Mouse (Mus musculus) CH12.LX (cell line): Measurements from ENCODE around the gene Podxl2. TPM values are rescaled to one million over a fixed set of nuclear protein-coding genes. Genes with fewer than 3 reads are reported as not detected.

Experiments
- DNase-seq: peaks from one replicate; pipeline ENCODE4 v3.0.0-alpha.2; 2013; ENCODE audit errors: extremely low read depth
- H3K27ac ChIP-seq: 2 replicates; pipeline ENCODE4 v1.5.1; 2012; ENCODE audit warnings: low read depth, mild to moderate bottlenecking, control low read depth, moderate library complexity; ENCODE audit not compliant: insufficient read depth
- H3K27me3 ChIP-seq: replicated peaks from 2 replicates; pipeline ENCODE3; 2012; ENCODE audit warnings: inconsistent platforms
- H3K36me3 ChIP-seq, 2 experiments: replicated peaks in 1 of 2; 2 replicates each; pipeline versions ENCODE3 to v1.6.1; 2012; ENCODE audit warnings: inconsistent platforms in 1 of 2, low read length in 1 of 2, mild to moderate bottlenecking in 1 of 2, mixed read lengths in 1 of 2, moderate library complexity in 1 of 2; ENCODE audit not compliant: control insufficient read depth in 1 of 2, insufficient read depth in 1 of 2
- H3K4me1 ChIP-seq, 2 experiments: 2 replicates each; pipeline ENCODE4 v1.6.1; 2012; ENCODE audit warnings: inconsistent platforms in 1 of 2, moderate library complexity in 1 of 2; ENCODE audit not compliant: insufficient read depth in 2 of 2, control insufficient read depth in 1 of 2
- H3K4me2 ChIP-seq: 2 replicates; pipeline ENCODE4 v1.6.1; 2012; ENCODE audit warnings: low read depth, mild to moderate bottlenecking, control low read depth; ENCODE audit not compliant: poor library complexity, insufficient read depth, severe bottlenecking
- H3K4me3 ChIP-seq, 3 experiments: fragments of 150-350 bp in 1 of 3; sonication (generic) in 1 of 3; replicated peaks in 1 of 3; 2 replicates each; pipeline versions ENCODE3 to v1.5.1; 2011 to 2012; ENCODE audit warnings: low read depth in 2 of 3, low read length in 2 of 3, mild to moderate bottlenecking in 2 of 3, moderate library complexity in 2 of 3, control low read depth in 1 of 3, improper control_type of control experiment in 1 of 3, inconsistent platforms in 1 of 3, mixed read lengths in 1 of 3; ENCODE audit not compliant: poor library complexity in 1 of 3
- H3K79me2 ChIP-seq: replicated peaks from 2 replicates; pipeline ENCODE4 v1.6.1; 2012; ENCODE audit warnings: mild to moderate bottlenecking, moderate library complexity; ENCODE audit not compliant: control insufficient read depth, poor library complexity, insufficient read depth, severe bottlenecking; ENCODE audit errors: extremely low read depth
- H3K9ac ChIP-seq: 2 replicates; pipeline ENCODE4 v1.6.1; 2012; ENCODE audit warnings: low read depth, mild to moderate bottlenecking, control low read depth, moderate library complexity; ENCODE audit not compliant: insufficient read depth
- H3K9me3 ChIP-seq: replicated peaks from 2 replicates; pipeline ENCODE3; 2012; ENCODE audit warnings: low read length, inconsistent platforms, mixed read lengths
- CHD1 ChIP-seq: IDR thresholded peaks from 2 replicates; pipeline ENCODE4 v1.6.1; 2012; ENCODE audit warnings: low read depth, low read length, improper control_type of control experiment, inconsistent platforms
- CHD2 ChIP-seq: IDR thresholded peaks from 2 replicates; pipeline ENCODE4 v1.6.1; 2011; ENCODE audit warnings: low read length, improper control_type of control experiment
- ELF1 ChIP-seq: IDR thresholded peaks from 2 replicates; pipeline ENCODE4 v1.6.1; 2014; ENCODE audit warnings: low read depth, mild to moderate bottlenecking, inconsistent platforms, low read length, improper control_type of control experiment
- ETS1 ChIP-seq: conservative IDR thresholded peaks from 2 replicates; pipeline ENCODE4 v1.6.1; 2012; ENCODE audit warnings: low read depth, mild to moderate bottlenecking, inconsistent platforms, low read length, improper control_type of control experiment, moderate library complexity
- GABPA ChIP-seq: IDR thresholded peaks from 2 replicates; pipeline ENCODE4 v1.6.1; 2012; ENCODE audit warnings: low read depth, low read length, improper control_type of control experiment, inconsistent platforms; ENCODE audit not compliant: insufficient replicate concordance
- HCFC1 ChIP-seq: IDR thresholded peaks from 2 replicates; pipeline ENCODE4 v1.6.1; 2012; ENCODE audit warnings: low read depth, mild to moderate bottlenecking, inconsistent platforms, low read length, improper control_type of control experiment
- IRF4 ChIP-seq: IDR thresholded peaks from 2 replicates; pipeline ENCODE4 v1.6.1; 2014; ENCODE audit warnings: low read depth, mild to moderate bottlenecking, inconsistent platforms, low read length, improper control_type of control experiment
- JUN ChIP-seq: IDR thresholded peaks from 2 replicates; pipeline ENCODE4 v1.6.1; 2011; ENCODE audit warnings: low read depth, mild to moderate bottlenecking, low read length, improper control_type of control experiment, moderate library complexity; ENCODE audit not compliant: insufficient read depth
- MAX ChIP-seq: IDR thresholded peaks from 2 replicates; pipeline ENCODE4 v1.6.1; 2011; ENCODE audit warnings: low read length, improper control_type of control experiment
- MEF2A ChIP-seq: IDR thresholded peaks from 2 replicates; pipeline ENCODE4 v1.6.1; 2014; ENCODE audit warnings: low read depth, mild to moderate bottlenecking, inconsistent platforms, low read length, improper control_type of control experiment, borderline replicate concordance
- NELFE ChIP-seq: IDR thresholded peaks from 2 replicates; pipeline ENCODE4 v1.6.1; 2011; ENCODE audit warnings: low read depth, low read length, improper control_type of control experiment
- PAX5 ChIP-seq: IDR thresholded peaks from 2 replicates; pipeline ENCODE4 v1.6.1; 2012; ENCODE audit warnings: low read length, inconsistent platforms, mixed read lengths
- POLR2A ChIP-seq: IDR thresholded peaks from 2 replicates; pipeline ENCODE4 v1.6.1; 2011; ENCODE audit warnings: low read depth, mild to moderate bottlenecking, improper control_type of control experiment, low read length
- RAD21 ChIP-seq: IDR thresholded peaks from 2 replicates; pipeline ENCODE4 v1.6.1; 2011; ENCODE audit warnings: low read depth, mild to moderate bottlenecking, low read length, improper control_type of control experiment, moderate library complexity
- RCOR1 ChIP-seq: conservative IDR thresholded peaks from 2 replicates; pipeline ENCODE4 v1.6.1; 2012; ENCODE audit warnings: low read depth, mild to moderate bottlenecking, inconsistent platforms, low read length, improper control_type of control experiment
- TBP ChIP-seq: conservative IDR thresholded peaks from 2 replicates; pipeline ENCODE4 v1.6.1; 2011; ENCODE audit warnings: low read depth, low read length, improper control_type of control experiment
- TCF12 ChIP-seq: IDR thresholded peaks from 2 replicates; pipeline ENCODE4 v1.6.1; 2014; ENCODE audit warnings: low read depth, mild to moderate bottlenecking, inconsistent platforms, low read length, improper control_type of control experiment
- UBTF ChIP-seq: IDR thresholded peaks from 2 replicates; pipeline ENCODE4 v1.6.1; 2012; ENCODE audit warnings: low read depth, mild to moderate bottlenecking, inconsistent platforms, low read length, improper control_type of control experiment, moderate library complexity
- dilution Hi-C: fragments of 300-500 bp; cut with MboI; formaldehyde crosslinking; loops from 2 replicates; pipeline ENCODE4 v1.14.3; 2020; ENCODE audit warnings: low sequenced_read_pairs; ENCODE audit not compliant: extremely low pct_unique_long_range_greater_than_20kb, extremely low pct_ligation_motif_present
- in situ Hi-C: fragments of 300-500 bp; cut with MboI; formaldehyde crosslinking; loops from 3 replicates; pipeline ENCODE4 v1.14.3; 2019; ENCODE audit warnings: low sequenced_read_pairs, low pct_ligation_motif_present, low pct_unique_long_range_greater_than_20kb, mixed read lengths
- polyA plus RNA-seq: library from polyadenylated mRNA; unstranded; fragments of >175 nt; gene quantifications from 2 replicates; pipeline ENCODE4 v1.2.1, GENCODE M21; 2012; ENCODE audit warnings: low read depth; ENCODE audit not compliant: insufficient read length
- total RNA-seq, 2 experiments: library from RNA; depleted of rRNA; stranded (reverse); fragments of 300-350 nt in 1 of 2; fragments of >200 nt in 1 of 2; gene quantifications; 2 replicates each; pipeline ENCODE4 v1.2.3; 2012 to 2014

The Podxl2 gene
- total and polyA plus RNA-seq, 3 experiments = 0.79 to 0.93 (median 0.81) TPM

DNA sequence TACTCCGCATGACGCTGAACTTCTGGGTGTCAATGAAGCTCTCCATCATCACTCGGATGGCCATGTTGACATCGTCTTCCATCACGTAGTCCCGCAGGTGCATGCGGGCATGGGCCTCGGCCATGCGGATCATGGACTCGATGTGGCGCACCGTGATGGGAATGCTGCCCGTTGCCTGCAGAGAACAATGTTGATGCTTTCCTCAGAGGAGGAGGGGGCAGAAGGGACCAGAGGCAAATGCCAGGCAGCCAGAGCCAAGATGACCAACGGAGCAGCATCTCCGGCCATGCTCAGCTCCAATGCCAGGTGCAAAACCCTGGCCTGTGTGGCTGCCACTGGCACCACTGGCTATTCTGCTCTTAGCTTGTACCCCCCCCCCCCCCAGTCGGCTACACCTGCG is 9.8 kb upstream of the Podxl2 start:
- no peaks in the 10 kb centered on the region for H3K9me3 ChIP-seq
- no peak for DNase-seq
- dilution Hi-C loops = no loop called here
- no peaks in the 10 kb centered on the region for H3K27me3 ChIP-seq
- no peak overlapping the region for H3K9ac ChIP-seq
- no peak overlapping the region for H3K4me3 ChIP-seq
- no peaks in the 10 kb centered on the region for H3K79me2 ChIP-seq
- TF ChIP-seq UBTF = no peak
- TF ChIP-seq POLR2A = no peak
- no peak for TF ChIP-seq RAD21
- TF ChIP-seq PAX5 = no peak
- peaks cover 87 to 96% of the 10 kb centered on the region in 2 experiments for H3K36me3 ChIP-seq
- H3K4me1 ChIP-seq = peaks cover 0 to 25% of the 10 kb centered on the region in 2 experiments; a peak in 2 of 4 replicates
- H3K27ac ChIP-seq = no peak overlapping the region
- no peak overlapping the region for H3K4me2 ChIP-seq
- in situ Hi-C loops = loop anchor here (25.0 kb wide), 1 partner anchor 772 kb away; no protein-coding TSS in a partner anchor

DNA sequence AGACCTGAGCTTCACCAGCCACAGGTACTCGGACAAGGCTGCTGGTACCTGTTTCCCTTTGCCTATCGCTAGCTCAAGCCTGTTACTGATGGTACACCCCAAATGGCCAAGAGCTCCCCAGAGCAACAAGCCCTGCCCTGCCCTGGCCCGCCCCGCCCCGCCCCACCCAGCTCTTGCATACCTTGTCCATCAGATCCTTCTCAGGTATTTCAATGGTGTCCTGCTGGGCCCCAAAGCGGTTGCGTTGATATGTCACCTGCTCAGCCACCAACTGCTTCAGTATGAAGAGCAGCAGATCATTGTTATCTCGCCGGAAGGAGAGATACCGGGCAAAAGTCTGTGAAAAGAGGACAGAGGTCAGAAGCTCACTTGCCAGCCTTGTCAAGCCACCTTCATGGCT is 9.4 kb upstream of the Podxl2 start:
- no peak for DNase-seq
- dilution Hi-C loops (no loop called here), in situ Hi-C loops (loop anchor here (25.0 kb wide), 1 partner anchor 772 kb away; no protein-coding TSS in a partner anchor)
- peaks cover 82 to 91% of the 10 kb centered on the region in 2 experiments for H3K36me3 ChIP-seq
- no peaks in the 10 kb centered on the region for H3K9me3 ChIP-seq
- H3K9ac ChIP-seq = no peak overlapping the region
- no peak overlapping the region for H3K4me3 ChIP-seq
- peaks cover 0 to 25% of the 10 kb centered on the region in 2 experiments; a peak in 2 of 4 replicates for H3K4me1 ChIP-seq
- H3K27me3 ChIP-seq = no peaks in the 10 kb centered on the region
- H3K4me2 ChIP-seq = no peak overlapping the region
- no peak overlapping the region for H3K27ac ChIP-seq
- no peak for TF ChIP-seq ETS1
- no peak for TF ChIP-seq JUN
- no peak for TF ChIP-seq RCOR1
- TF ChIP-seq MEF2A = no peak
- no peak for TF ChIP-seq CHD2
- no peak for TF ChIP-seq CHD1
- no peak for TF ChIP-seq ELF1
- TF ChIP-seq NELFE = no peak
- TF ChIP-seq TBP = no peak
- no peak for TF ChIP-seq MAX
- TF ChIP-seq GABPA = no peak
- no peak for TF ChIP-seq IRF4
- no peak for TF ChIP-seq TCF12
- no peak for TF ChIP-seq HCFC1
- no peaks in the 10 kb centered on the region for H3K79me2 ChIP-seq
